Mouse (Mus musculus): ENCODE data around the gene Asap2.
A peak's percentile ranks its signal among the peaks of the same experiment; 100 is the strongest.

Gene Asap2

DNA sequence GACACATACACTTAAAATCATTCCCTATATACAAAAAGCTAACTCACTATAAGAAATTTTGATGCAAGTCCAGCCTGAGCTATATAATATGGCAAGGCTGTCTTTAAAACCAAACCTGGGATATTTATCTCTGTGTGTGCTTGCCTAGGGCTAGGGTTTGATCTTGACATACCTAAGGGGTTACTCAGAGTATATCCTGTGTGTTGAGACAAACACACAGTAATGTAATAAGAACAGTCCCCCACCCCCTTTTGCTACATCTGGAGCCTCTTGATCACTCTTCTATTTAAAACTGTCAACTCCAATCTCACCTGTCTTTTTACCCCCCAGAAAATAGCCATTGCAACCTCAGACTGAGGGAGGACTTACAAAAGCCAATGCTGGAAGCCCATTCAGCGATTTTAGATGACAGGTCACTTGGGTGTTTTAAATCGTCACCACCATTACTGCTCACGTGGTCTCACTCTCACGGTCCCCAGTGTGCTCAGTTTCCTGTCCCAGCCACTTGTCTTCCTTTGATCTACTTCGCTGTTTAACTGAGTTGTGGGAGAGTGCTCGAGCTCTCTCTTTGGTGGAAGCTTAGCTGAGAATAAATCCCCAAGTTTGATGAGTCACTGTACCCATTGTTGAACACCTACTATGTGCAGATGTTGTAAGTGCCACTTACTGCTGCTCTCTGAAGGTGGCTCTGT lies 176.8 kb downstream of the Asap2 start:
- DNase-seq (ENCODE audit: low spot score): no peak

DNA sequence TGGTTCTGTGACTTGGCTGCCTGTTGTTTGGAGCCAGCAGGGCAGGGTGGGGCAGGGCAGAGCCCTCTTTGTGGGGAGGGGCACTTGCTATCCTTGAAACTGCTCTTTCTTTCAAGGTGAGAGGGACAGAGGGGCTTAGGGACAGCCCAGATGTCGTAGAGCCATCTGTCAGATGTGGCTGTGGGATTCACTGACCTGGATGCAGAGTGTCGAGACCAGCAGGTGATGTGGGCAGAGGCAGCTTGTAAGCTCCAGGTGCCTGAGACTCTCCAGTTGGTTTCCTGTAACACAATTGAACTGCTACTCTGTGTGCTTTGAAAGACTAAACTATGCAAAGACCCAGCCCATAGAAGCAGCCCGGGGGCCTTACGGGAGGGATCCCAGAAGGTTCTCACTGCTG lies 177.5 kb downstream of the Asap2 start:
- DNase-seq (ENCODE audit: low spot score): no peak

DNA sequence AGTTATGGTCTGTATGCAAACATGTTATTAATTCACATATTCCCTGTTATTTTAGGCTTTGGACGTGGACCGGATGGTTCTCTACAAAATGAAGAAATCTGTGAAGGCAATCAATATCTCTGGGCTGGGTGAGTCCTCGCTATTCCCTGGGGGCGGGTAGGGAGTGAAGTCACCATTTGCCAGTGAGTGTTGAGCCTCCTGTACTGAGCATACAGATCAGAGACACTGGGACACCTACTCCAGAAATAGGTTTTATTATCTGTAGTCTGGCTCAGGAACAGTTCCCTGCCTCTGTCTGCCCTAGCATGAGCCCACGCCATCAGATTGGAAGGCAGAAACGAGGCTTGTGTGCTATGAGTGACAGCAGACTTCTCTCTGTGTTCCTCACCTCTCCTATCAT lies 177.9 kb downstream of the Asap2 start:
- DNase-seq (ENCODE audit: low spot score): no peak

DNA sequence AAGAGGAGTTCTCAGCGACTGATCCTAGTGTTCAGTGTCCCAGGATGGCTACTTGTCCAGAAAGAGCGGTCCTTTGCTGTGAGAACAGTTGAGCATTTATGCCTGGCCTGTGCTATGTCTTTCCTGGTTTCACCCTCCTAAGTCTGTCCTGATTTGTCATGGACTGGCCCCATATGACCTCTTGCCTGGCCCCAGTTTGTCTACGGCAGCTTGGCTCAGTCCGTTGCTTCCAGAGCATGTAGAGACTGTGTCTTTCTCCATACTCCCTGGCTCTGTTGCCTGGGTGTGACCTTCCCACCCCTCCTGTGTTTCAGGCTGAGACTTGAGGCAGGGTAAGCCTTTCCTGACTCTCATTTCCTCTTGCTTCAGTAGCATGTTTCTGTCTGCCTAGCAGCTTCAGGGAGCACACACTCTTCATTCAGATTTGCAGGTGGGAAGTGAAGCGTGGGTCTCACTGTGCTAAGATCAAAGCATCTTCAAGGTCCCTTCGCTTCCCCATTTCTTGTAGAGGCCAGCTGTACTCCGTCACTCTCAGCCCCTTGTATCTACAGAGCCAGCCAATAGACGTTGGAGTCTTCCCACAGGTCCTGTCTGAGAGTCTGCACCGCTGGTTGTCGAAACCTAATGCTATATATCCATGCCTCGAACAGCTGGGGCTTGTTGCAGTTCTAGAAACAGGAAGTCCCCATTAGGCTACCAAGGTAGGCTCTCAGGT lies 181.7 kb downstream of the Asap2 start:
- DNase-seq (ENCODE audit: low spot score): no peak

DNA sequence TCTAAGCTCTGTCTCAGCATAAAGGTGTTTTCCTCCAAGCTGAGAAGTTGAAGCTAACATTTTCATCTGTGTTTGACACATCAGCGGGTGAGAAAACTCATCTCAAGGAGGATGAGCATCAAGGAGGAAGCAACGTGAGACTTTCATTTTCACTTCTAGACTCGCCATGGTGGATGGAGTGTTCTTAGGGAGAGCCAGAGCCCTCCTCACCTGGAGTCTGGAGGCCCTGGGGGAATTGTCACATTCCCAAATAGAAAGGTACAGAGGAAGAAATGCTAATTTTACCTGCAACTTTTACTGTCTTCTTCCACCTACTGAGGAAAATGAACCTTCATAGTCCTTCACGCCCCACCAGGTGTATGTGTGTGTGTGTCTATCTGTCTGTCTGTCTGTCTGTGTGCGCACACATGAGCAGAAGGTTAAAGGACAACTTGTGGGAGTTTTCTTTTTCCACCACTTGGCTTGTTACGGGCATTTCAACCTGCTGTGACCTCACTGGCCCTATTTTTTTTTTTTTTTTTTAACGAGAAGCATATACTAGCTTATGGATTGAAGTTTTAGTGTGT lies 183.7 kb downstream of the Asap2 start:
- no peak for DNase-seq (ENCODE audit: low spot score)

DNA sequence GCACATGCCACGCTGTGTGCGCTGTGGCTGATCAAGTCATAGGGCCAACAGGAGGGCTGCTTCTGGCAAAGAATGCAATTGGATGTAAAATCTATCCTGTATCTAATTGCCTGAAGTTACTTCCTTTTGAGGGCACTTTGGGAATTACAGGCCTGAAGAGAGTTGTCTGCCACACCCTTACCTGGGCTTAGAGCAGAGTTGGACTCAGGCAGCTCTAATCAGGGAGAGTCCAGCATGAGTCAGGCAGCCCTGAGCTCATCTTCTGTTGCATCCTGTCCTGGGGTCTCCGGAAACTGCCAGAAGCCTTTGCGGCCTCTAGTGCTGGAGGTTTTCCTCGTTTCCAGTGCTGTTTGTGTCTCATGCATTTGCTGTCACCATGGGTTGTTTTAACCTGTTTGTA lies 186.1 kb downstream of the Asap2 start:
- no peak for DNase-seq (ENCODE audit: low spot score)

DNA sequence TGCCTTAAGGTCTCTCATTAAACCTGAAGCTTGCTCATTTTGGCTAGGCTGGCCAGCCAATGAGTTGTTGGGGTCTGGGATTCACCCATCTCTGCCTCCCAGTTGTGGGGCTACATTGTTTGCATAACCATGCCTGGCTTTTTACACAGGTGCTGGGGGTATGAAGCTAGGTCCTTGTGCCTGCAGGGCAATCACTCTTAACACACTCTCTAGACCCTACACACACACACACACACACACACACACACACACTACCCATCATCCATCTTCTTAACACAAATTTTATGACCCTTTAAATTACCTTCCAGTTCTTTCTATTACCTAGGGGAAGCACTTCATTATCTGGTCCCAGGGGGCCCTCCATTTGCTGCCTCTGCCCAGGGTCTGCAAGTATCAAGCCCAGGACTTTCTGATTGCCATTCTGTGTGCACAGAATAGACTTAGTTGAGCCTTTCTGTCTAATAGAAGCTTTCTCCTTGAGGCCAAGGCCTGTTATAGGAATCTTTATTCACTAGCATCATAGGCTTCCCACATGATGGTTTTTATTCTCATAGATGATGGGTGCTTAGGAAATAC lies 187.0 kb downstream of the Asap2 start:
- DNase-seq (ENCODE audit: low spot score): no peak

DNA sequence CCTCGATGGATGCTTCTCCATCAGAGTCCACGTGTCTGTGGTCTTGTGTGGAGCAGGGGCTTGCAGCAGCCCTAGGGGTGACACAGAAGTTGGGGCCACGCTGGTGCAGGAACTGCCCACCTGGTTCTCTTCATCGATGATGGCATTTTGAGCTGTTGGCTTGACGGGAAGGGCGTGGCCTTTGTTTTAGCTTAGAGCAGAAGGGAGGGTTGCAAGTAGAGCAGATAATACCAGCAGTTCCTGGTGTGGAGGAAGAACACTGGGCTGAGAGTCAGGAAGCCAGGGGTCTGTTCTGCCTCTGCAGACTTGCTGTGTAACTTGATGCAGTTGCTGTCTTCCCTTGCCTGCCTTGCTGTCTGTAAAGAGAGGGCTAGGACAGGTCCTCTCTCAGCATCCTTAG lies 189.8 kb downstream of the Asap2 start:
- no peak for DNase-seq (ENCODE audit: low spot score)

DNA sequence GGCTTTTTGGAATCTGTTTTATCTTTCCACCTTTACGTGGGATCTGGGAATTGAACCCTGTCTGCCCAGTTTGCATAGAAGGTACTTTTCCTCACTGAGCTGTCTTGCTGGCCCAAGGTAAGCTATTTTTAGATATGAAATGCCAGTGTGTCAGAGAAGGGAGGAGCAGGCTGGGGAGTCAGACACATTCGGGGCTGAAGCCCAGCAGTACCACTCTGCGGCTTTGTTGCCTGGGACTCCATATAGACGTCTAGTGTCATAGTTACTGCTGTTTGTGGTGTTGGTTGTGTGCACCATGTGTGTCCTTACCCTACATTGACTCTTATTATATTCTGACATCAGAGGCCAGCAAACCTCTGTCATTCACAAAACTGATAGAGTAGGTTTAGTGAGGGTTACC lies 192.5 kb downstream of the Asap2 start:
- no peak for DNase-seq (ENCODE audit: low spot score)

DNA sequence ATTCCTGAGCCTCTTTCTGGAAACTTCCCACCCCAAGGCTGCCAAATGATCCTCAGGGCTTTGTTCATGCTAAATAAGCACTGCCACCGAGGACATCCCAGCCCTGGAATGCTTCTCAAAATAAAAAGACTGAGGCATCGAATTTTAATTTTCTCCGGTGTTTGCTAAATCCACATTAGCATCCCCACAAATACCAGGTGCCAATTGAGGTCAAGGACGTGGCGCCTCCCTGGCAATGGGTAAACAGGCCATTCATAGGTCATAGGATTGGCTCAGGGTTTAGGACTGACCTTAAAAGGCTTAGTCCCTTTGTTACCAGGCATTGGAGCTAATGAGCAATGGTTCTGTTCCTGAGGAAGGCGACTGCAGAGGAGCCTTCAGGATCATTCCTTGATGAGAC lies 193.1 kb downstream of the Asap2 start:
- DNase-seq (ENCODE audit: low spot score): no peak

DNA sequence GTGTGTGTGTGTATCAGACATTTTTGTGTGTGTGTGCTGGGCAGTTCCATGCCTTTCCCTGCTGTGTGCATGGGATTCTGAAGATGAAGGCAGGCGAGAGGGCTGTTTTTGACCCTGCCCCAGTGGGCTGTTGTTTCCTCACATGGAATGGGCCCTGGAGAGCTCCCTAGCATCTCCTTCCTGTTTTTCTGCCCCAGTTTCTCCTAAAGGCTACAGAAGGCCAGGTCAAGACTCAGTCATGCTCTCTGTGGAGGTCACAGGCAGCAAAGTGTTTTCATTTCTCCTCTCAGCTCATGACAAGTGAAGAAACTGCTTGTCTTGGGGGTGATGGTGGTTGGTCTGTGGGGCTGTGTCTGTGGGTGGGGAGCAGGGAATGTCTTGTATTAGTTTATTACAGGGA lies 195.9 kb downstream of the Asap2 start:
- no peak for DNase-seq (ENCODE audit: low spot score)

DNA sequence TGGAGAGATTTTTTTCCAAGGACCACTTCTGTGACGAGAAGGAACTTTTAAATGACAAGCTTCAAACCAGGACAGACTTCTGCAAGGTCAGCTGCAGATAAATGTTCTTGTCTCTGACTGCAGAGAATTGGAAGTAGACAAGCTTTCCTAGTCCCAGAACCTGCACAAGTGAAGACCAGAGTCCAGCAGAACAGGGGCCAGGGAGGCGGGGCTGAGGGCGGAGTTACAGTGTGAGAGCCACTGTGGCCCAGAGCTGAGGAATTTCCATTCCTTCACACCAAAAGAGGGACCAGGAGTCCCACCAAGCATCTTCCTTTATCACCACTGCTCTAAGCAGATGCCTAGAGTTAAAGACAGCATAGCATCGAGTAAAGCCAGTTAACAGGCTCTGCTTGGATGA lies 198.6 kb downstream of the Asap2 start:
- DNase-seq (ENCODE audit: low spot score): no peak

DNA sequence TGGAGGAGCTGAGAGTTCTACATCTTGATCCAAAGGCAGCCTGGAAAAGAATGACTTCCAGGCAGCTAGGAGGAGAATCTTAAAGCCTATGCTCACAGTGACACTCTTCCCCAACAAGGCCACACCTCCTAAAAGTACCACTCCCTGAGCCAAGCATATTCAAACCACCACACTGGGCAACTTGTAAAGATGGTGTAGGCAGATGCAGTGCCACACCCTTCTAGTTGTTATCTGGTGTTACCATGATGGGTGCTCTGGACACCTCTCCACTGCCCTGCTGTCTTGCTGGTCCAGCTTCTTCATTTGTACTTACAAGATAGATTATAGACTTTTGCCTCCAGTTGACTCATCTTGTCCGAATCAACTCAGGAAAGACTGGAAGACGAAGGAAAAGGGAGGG lies 201.3 kb downstream of the Asap2 start:
- DNase-seq (ENCODE audit: low spot score): no peak

DNA sequence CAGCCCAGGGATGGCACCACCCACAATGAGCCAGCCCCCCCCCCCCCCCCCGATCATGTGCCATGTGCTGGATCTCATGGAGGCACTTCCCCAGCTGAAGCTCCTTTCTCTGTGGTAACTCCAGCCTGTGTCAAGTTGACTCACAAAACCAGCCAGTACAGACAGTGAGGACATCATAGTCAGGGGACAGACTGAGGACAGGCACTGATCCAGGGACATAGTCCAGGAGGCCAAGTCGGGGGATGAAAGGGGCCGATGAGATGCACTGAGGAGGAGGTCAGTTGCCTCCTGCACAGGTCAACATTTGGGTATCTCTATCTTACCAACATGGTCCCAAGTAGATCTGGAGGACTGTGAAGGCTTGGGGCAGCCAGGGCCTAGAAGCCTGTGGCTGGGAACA lies 205.2 kb downstream of the Asap2 start:
- no peak for DNase-seq (ENCODE audit: low spot score)

DNA sequence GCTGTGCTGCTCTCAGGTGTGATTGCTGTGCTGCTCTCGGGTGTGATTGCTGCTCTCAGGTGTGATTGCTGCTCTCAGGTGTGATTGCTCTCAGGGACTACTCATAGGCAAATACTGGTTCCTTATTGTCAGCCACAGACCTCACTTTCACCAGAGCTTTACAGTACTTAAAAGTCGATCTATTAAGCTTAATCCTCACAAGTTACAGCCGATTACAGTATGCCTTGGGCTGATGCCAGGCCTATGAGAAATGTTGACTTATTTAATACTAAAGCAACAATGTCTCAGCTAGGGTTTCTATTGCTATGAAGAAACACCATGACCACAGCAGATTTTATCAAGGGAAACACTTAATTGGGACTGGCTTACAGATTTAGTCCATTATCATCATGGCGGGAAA lies 206.2 kb downstream of the Asap2 start:
- DNase-seq (ENCODE audit: low spot score): no peak

DNA sequence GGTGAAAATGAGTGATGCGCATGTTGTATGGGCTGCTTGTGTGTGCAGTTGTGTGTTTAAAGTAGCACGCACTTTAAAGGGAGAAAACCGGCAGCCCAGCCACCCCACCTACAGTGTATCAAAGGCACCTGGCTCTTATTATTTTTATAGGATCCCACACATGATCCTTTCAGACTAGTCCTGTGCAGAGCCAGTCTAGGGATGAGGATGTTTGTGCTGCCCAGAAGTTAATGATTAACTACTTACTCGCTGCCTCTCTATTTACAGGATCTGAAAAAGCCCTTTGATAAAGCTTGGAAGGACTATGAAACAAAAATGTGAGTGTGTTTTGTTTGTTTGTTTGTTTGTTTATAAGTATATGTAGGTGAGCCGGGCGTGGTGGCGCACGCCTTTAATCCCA lies 210.4 kb downstream of the Asap2 start:
- no peak for DNase-seq (ENCODE audit: low spot score)

DNA sequence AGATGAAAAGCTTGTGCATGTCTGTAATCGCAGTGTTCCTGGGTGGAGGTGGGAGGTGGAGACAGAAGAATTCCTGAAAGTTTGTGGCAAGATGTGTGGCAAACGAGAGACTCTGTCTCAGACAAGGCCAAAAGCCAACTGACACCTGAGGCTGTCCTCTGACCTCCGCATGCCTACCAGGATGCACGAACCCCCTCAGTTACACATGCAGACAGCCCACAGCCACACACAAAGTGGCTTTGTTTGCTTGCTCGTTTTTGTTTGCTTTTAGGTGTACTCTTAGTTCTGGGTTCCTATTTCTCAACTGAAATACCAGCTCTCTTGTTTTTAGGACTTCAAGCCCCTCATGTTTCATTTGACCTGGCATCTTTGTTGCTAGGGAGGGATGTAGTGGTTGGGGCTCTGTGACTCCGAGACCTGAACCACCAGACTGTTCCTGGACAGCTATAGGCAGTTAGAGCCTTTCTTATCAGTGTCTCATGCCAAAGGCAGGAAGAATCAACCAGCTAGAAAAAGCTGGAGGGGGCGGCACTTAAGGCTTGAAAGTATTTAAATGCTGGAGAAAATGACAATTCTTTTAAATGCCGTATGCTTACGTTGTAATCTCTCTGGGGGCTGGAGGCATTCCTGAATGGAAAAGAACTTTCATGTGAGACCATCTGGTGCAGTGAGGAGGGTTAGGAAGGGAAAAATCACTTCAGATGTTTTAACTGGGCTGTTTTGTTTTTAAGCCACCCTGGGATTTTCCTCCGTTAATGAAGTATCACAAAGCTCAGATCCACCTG lies 211.4 kb downstream of the Asap2 start:
- no peak for DNase-seq (ENCODE audit: low spot score)

DNA sequence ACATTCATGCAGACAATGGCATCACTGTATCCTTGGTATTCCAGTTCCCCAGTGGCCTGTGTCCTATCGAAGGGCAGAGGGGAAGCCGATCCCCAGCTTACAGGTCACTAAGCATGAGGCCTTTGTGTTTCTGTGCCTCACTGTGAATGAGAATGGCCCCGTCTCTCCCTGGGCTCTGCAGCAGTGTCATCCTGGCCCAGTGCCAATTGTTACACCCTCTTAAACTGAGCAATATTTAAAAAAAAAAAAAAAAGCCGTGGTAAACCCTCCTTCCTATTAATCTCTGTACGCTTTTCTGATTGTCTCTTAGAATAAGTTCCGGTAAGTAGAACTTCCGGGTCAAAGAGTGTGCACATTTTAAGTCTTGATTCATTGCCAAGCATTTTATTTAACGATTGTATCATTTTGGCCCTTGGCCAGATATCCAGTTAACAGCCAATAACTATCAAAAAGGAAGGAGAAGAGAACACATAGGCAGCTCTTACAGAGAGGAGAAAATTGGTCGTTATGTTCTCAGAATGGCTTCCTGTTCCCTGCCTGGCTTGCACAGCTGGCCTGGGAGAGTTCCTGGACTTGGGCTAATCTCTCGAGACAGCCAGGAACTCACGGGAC lies 214.5 kb downstream of the Asap2 start:
- peak; percentile 29 for DNase-seq (ENCODE audit: low spot score)

DNA sequence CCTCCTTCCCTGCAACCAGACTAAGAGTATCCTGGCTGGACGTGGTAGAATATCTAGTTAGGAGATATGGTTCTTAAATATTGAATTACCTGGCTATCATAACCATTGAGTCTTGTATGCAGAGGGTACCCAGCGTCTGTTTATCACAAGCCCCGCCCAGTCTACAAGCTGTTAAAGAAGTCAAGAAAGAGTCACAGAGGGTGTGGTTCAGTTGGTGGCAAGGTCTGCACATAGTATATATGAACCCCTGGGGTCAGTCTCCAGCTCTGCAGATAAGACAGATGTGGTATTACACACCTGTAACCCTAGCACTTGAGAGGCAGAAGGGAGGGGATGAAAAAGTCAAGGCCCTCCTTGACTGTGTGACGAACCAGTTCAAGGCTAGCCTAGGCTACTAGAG lies 215.5 kb downstream of the Asap2 start:
- no peak for DNase-seq (ENCODE audit: low spot score)

DNA sequence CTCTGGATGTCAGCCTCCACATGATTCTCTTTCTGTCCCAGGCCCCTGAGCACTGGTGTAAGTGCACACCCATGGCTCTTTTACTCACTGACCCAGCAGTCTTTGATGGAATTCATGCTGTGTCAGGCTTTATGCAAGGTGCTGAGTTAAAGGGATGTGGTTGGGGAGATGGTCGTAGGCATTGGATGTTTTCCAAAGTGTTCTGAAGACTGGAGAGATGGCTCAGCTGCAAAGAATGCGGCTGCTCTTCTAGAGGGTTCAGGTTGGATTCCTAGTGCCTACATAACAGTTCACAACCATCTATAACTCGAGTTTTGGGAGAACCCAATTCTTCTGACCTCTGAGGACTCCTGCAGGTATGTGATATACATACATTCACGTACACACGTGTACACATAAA lies 217.2 kb downstream of the Asap2 start:
- no peak for DNase-seq (ENCODE audit: low spot score)

DNA sequence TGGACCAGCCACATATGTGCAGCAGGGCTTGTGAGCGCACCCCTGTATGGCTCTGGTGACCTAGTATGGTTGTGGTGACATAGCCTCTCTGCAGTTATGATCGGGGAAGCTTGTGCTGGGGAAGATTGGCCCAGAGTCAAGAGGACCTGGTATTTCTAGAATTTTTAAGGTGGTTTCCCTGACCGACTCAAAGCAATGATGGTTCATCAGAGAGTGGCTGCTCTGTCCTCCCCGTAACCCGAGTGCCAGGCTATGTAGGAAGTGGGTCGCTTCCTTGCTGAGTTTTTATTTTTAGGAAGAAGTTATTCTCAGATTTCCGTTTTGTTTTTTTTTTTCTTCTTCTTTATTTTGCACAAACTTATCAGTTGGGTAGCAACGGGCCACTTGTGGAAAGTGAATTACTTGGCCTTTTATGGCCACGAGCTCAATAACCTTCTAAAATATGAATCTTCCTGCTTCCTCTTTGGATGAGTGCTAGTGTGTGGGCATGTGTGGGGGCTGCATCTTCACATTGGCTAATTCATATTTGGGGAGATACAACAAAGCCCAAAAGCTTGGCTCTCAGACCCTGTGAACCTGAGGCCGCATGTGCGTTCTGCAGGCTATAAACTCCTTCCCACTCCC lies 218.0 kb downstream of the Asap2 start:
- DNase-seq (ENCODE audit: low spot score): no peak

DNA sequence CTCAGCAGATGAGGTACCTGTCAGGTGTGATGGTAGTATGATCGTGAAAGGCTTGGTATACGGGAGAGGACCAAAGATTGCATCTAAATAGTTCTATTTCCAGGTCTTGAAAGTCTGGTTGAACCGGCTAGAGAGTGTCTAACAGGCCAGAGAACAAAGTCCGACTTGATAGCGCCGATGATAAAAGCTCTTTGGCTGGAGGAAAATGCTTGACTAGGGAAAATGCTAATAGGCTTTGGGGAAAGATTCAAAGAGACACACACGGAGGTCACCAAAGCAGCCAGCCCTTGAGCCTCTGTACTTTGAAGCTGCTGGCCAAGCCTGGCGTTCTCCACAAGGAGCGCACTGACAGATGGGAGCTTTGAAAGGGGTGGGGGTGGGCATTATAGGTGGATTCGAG lies 219.0 kb downstream of the Asap2 start:
- no peak for DNase-seq (ENCODE audit: low spot score)

Data from ovary, postnatal 14 days (tissue).